Mouse (Mus musculus): Measurements from ENCODE around the gene Shank3.

- no peak for TF ChIP-seq CTCF (IDR thresholded peaks at IDR 0.05)
- no peak for TF ChIP-seq EP300 (IDR thresholded peaks at IDR 0.05)
Measured at GRCm38 (mm10) chr15:89582494-89582893, 83.1 kb downstream of the Shank3 start.
